Comparison of ENCODE assay signal across 21 mouse cellular contexts in genomic region chr3:54681310-54682204, GRCm38 (mm10). TPM values are rescaled to one million over a fixed set of nuclear protein-coding genes. Genes with fewer than 3 reads are reported as not detected.
"Had no signal": no experiment of that assay in that cellular context is flagged by ENCODE, and none has a peak within 500 bp of the region (broad histone marks: within the 10 kb centered on the region; RNA-seq: fewer than 3 reads in every experiment).

No protein-coding gene starts in this region.

- ATAC-seq: lung, postnatal 0 days; midbrain, embryonic 16.5 days had no signal

- H3K36me3 ChIP-seq: limb, embryonic 15.5 days; liver, embryonic 13.5 days; midbrain, embryonic 12.5 days; neural tube, embryonic 13.5 days had no signal

- H3K4me1 ChIP-seq: limb, embryonic 15.5 days; liver, embryonic 13.5 days; midbrain, embryonic 12.5 days; neural tube, embryonic 13.5 days had no signal

- DNase-seq: kidney, adult 18-20 months; kidney, postnatal 36 days; layer of hippocampus, adult 9-11 months; layer of hippocampus, postnatal 36 days; liver, embryonic 13.5 days; lung, adult 2 months; lung, postnatal 36 days; retina, postnatal 1 day; right cerebral cortex, postnatal 25 days; thymus, postnatal 4 days had no signal

- H3K27me3 ChIP-seq: limb, embryonic 15.5 days; liver, embryonic 13.5 days; neural tube, embryonic 13.5 days had no signal

- H3K4me3 ChIP-seq: limb, embryonic 15.5 days; liver, embryonic 13.5 days; midbrain, embryonic 12.5 days; neural tube, embryonic 13.5 days had no signal

- H3K27ac ChIP-seq: limb, embryonic 15.5 days; liver, embryonic 13.5 days; midbrain, embryonic 12.5 days; neural tube, embryonic 13.5 days; stomach, postnatal 0 days had no signal

- H3K9me3 ChIP-seq: limb, embryonic 15.5 days; liver, embryonic 13.5 days; midbrain, embryonic 12.5 days; neural tube, embryonic 13.5 days had no signal

- H3K4me2 ChIP-seq: limb, embryonic 15.5 days; liver, embryonic 13.5 days; midbrain, embryonic 12.5 days; neural tube, embryonic 13.5 days had no signal

- H3K9ac ChIP-seq: limb, embryonic 15.5 days; liver, embryonic 13.5 days; midbrain, embryonic 12.5 days; neural tube, embryonic 13.5 days had no signal

RNA-seq across cellular contexts. Expression of gene Gm21958, which starts 32.6 kb away (rescaled TPM):
- total RNA-seq: layer of hippocampus, adult 18-20 months; layer of hippocampus, postnatal 36 days; left cerebral cortex, adult 8-10 months; left cerebral cortex, postnatal 25 days; megakaryocyte-erythroid progenitor cell, adult 5-6 weeks had no signal
- polyA plus RNA-seq: liver, embryonic 13.5 days; lung, adult 2 months; lung, postnatal 0 days; small intestine, adult 2 months; stomach, postnatal 0 days had no signal
